Mouse (Mus musculus) limb, embryonic 11.5 days (tissue): ENCODE results near the gene C330021F23Rik. TPM values are rescaled to one million over a fixed set of nuclear protein-coding genes. Genes with fewer than 3 reads are reported as not detected.

Experiments
- ATAC-seq: fragments of 200-750 bp; cut with Nextera tagmentation; 2 replicates; pipeline ENCODE4 v1.8.0; 2017; ENCODE audit warnings: low read depth; ENCODE audit not compliant: insufficient number of reproducible peaks, low FRiP score, low TSS enrichment
- DNase-seq: peaks from one replicate; pipeline ENCODE4 v3.0.0-alpha.2; 2015; ENCODE audit warnings: low spot score
- H3K27ac ChIP-seq: fragments of 300-500 bp; sonication (generic); replicated peaks from 2 replicates; pipeline ENCODE4 v1.5.1; 2014; ENCODE audit warnings: low read depth, mild to moderate bottlenecking, low read length
- H3K27me3 ChIP-seq: fragments of 300-500 bp; sonication (generic); 2 replicates; pipeline ENCODE4 v1.6.1; 2014; ENCODE audit warnings: mild to moderate bottlenecking, low read length, mixed read lengths; ENCODE audit not compliant: control insufficient read depth, insufficient read depth
- H3K36me3 ChIP-seq: fragments of 300-500 bp; sonication (generic); 2 replicates; pipeline ENCODE4 v1.6.1; 2014; ENCODE audit warnings: mild to moderate bottlenecking, low read length, moderate library complexity, mixed read lengths; ENCODE audit not compliant: control insufficient read depth, insufficient read depth
- H3K4me1 ChIP-seq: fragments of 300-500 bp; sonication (generic); 2 replicates; pipeline ENCODE4 v1.6.1; 2014; ENCODE audit warnings: low read length, mixed read lengths; ENCODE audit not compliant: control insufficient read depth, insufficient read depth
- H3K4me2 ChIP-seq: fragments of 300-500 bp; sonication (generic); 2 replicates; pipeline ENCODE4 v1.6.1; 2014; ENCODE audit warnings: low read depth, mild to moderate bottlenecking, moderate library complexity; ENCODE audit not compliant: severe bottlenecking
- H3K4me3 ChIP-seq: fragments of 300-500 bp; sonication (generic); 2 replicates; pipeline ENCODE4 v1.5.1; 2014; ENCODE audit warnings: low read depth, low read length
- H3K9ac ChIP-seq: fragments of 300-500 bp; sonication (generic); 2 replicates; pipeline ENCODE4 v1.6.1; 2014; ENCODE audit warnings: mild to moderate bottlenecking, low read length
- H3K9me3 ChIP-seq: fragments of 300-500 bp; sonication (generic); 2 replicates; pipeline ENCODE4 v1.6.1; 2016; ENCODE audit warnings: low read length; ENCODE audit not compliant: control insufficient read depth
- WGBS: fragments of 180-500 bp; shearing (Covaris S2); extraction: QIAGEN DNeasy Blood & Tissue Kit; methylation state at CpG from one replicate; pipeline ENCODE4 v1.1.7; 2014; 5-methylcytosine and 5-hydroxymethylcytosine counted together
- polyA plus RNA-seq: library from polyadenylated mRNA; unstranded; fragments of >200 nt; fragmentation: Nextera tagmentation; extraction: Ambion mirVana; gene quantifications from 2 replicates; pipeline ENCODE4 v1.2.1, GENCODE M21; 2014

C330021F23Rik gene
- 3.9 and 4.1 TPM in 2 replicates for polyA plus RNA-seq

GRCm38 (mm10) chr8:3567641-3568371 is at the start of gene C330021F23Rik:
Gene C330021F23Rik, plus strand, starts transcription at chr8:3567990.
- H3K4me2 ChIP-seq = peak within 1 kb of the TSS; percentile 25; the same call in 1 of the 2 replicates
- peak; percentile 75; the same call in 1 of the 2 replicates for ATAC-seq
- 4% methylated on average over 12 of the region's 12 CpGs for WGBS
- peak; percentile 26 for DNase-seq
- no peak within 1 kb of the TSS for H3K27ac ChIP-seq
- no peaks in the 10 kb centered on the region for H3K9me3 ChIP-seq
- peak within 1 kb of the TSS; percentile 52; the same call in 1 of the 2 replicates for H3K9ac ChIP-seq
- no peaks in the 10 kb centered on the region for H3K27me3 ChIP-seq
- 0 out of 2 replicates have a peak within 1 kb of the TSS, but pooled peaks have one; percentile 14 for H3K4me3 ChIP-seq
- H3K4me1 ChIP-seq = no peaks in the 10 kb centered on the region
- H3K36me3 ChIP-seq = no peaks in the 10 kb centered on the region

- DNase-seq (no peak), ATAC-seq (no peak)
- H3K4me3 ChIP-seq = no peak overlapping the region
- H3K9ac ChIP-seq = no peak overlapping the region
- peaks cover 11% of the 10 kb centered on the region; the same call in 1 of the 2 replicates for H3K36me3 ChIP-seq
- no peak overlapping the region for H3K4me2 ChIP-seq
- no peaks in the 10 kb centered on the region for H3K4me1 ChIP-seq
- no peaks in the 10 kb centered on the region for H3K27me3 ChIP-seq
- H3K9me3 ChIP-seq = no peaks in the 10 kb centered on the region
- H3K27ac ChIP-seq = no peak overlapping the region
- 90% methylated on average over 13 of the region's 13 CpGs for WGBS
These were observed 45.6 kb upstream of the C330021F23Rik start for GRCm38 (mm10) chr8:3522007-3522697.

GRCm38 (mm10) chr8:3530816-3531215 is 37.0 kb upstream of the C330021F23Rik start:
- Histone ChIP-seq H3K9ac (no peak overlapping the region), H3K27ac (no peak overlapping the region), H3K4me2 (no peak overlapping the region), H3K4me1 (no peaks in the 10 kb centered on the region), H3K9me3 (no peaks in the 10 kb centered on the region), H3K4me3 (no peak overlapping the region), H3K36me3 (peaks cover 17% of the 10 kb centered on the region), H3K27me3 (no peaks in the 10 kb centered on the region)
- 89% methylated on average over 5 of the region's 5 CpGs for WGBS
- ATAC-seq = no peak
- no peak for DNase-seq

GRCm38 (mm10) chr8:3531936-3532335 is 35.9 kb upstream of the C330021F23Rik start:
- WGBS = 96% methylated on average over 18 of the region's 18 CpGs
- Histone ChIP-seq H3K9ac (no peak overlapping the region), H3K27ac (no peak overlapping the region), H3K36me3 (peaks cover 11% of the 10 kb centered on the region), H3K4me3 (no peak overlapping the region), H3K4me2 (no peak overlapping the region), H3K9me3 (no peaks in the 10 kb centered on the region), H3K4me1 (no peaks in the 10 kb centered on the region), H3K27me3 (no peaks in the 10 kb centered on the region)
- ATAC-seq = no peak
- no peak for DNase-seq

- Histone ChIP-seq H3K4me3 (no peak overlapping the region), H3K9me3 (no peaks in the 10 kb centered on the region), H3K27me3 (no peaks in the 10 kb centered on the region), H3K9ac (no peak overlapping the region), H3K27ac (no peak overlapping the region), H3K36me3 (peaks cover 10% of the 10 kb centered on the region), H3K4me2 (no peak overlapping the region), H3K4me1 (no peaks in the 10 kb centered on the region)
- no peak for ATAC-seq
- DNase-seq = no peak
- 50% methylated on average over 15 of the region's 15 CpGs for WGBS
These were observed 31.5 kb upstream of the C330021F23Rik start for GRCm38 (mm10) chr8:3536053-3536841.

- Histone ChIP-seq H3K27ac (no peak overlapping the region), H3K27me3 (no peaks in the 10 kb centered on the region), H3K4me3 (no peak overlapping the region), H3K9me3 (no peaks in the 10 kb centered on the region), H3K4me2 (no peak overlapping the region), H3K9ac (no peak overlapping the region), H3K4me1 (no peaks in the 10 kb centered on the region), H3K36me3 (peaks cover 5% of the 10 kb centered on the region; the same call in 1 of the 2 replicates)
- ATAC-seq (no peak), DNase-seq (no peak)
- WGBS = 95% methylated on average over 9 of the region's 9 CpGs
These were observed 30.9 kb upstream of the C330021F23Rik start for GRCm38 (mm10) chr8:3536940-3537339.

GRCm38 (mm10) chr8:3537666-3538065 is 30.1 kb upstream of the C330021F23Rik start:
- H3K4me3 ChIP-seq = no peak overlapping the region
- no peaks in the 10 kb centered on the region for H3K27me3 ChIP-seq
- H3K4me1 ChIP-seq = no peaks in the 10 kb centered on the region
- no peak overlapping the region for H3K9ac ChIP-seq
- no peak overlapping the region for H3K4me2 ChIP-seq
- ATAC-seq (no peak), DNase-seq (no peak)
- peaks cover 5% of the 10 kb centered on the region; the same call in 1 of the 2 replicates for H3K36me3 ChIP-seq
- H3K27ac ChIP-seq = no peak overlapping the region
- H3K9me3 ChIP-seq = no peaks in the 10 kb centered on the region
- 93% methylated on average over 26 of the region's 26 CpGs for WGBS

GRCm38 (mm10) chr8:3539146-3539545 is 28.6 kb upstream of the C330021F23Rik start:
- no peak for DNase-seq

More at GRCm38 (mm10) chr8:3539146-3539545, 28.6 kb upstream of the C330021F23Rik start:
- no peaks in the 10 kb centered on the region for H3K9me3 ChIP-seq
- no peak for ATAC-seq
- H3K4me1 ChIP-seq = no peaks in the 10 kb centered on the region
- no peaks in the 10 kb centered on the region for H3K27me3 ChIP-seq
- WGBS = 85% methylated on average over 7 of the region's 7 CpGs
- H3K36me3 ChIP-seq = peaks cover 5% of the 10 kb centered on the region; the same call in 1 of the 2 replicates
- no peak overlapping the region for H3K27ac ChIP-seq
- H3K4me2 ChIP-seq = no peak overlapping the region
- H3K9ac ChIP-seq = no peak overlapping the region
- H3K4me3 ChIP-seq = no peak overlapping the region
